Mouse (Mus musculus): ENCODE results near the gene Fgl2.
"Not testable (repeated sequence)": the region's sequence is repeated elsewhere in the genome, so short reads cannot be mapped to it uniquely, and the experiment has no call there.

Fgl2 gene

GRCm38 (mm10) chr5:21372493-21373179, at the start of gene Fgl2:
TSS of gene Fgl2 (plus strand) at chr5:21372642.
- peak; percentile 84 for DNase-seq (ENCODE audit: low spot score)

DNA sequence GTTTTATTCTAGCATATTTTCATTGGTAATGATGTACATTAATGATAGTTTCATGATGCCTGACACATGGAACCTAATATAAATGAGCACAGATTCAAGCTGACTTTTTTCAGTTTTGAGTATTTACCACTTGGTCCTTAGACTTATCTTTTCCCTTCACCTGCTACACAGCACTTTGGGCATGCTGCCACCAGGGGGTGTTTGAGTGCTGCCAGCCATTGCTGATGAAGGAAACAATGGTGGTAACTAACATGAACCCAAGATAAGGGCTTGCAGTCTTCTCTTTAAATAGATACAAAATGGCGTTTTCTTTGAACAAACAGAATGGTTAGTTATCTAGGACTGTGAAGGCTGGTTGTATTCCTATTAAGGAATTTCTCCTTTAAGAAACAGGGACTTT, 45.9 kb upstream of the Fgl2 start:
- DNase-seq (ENCODE audit: low spot score), result peak; percentile 76

GRCm38 (mm10) chr5:21328560-21328959, 43.9 kb upstream of the Fgl2 start:
- DNase-seq (ENCODE audit: low spot score), result no peak

DNA sequence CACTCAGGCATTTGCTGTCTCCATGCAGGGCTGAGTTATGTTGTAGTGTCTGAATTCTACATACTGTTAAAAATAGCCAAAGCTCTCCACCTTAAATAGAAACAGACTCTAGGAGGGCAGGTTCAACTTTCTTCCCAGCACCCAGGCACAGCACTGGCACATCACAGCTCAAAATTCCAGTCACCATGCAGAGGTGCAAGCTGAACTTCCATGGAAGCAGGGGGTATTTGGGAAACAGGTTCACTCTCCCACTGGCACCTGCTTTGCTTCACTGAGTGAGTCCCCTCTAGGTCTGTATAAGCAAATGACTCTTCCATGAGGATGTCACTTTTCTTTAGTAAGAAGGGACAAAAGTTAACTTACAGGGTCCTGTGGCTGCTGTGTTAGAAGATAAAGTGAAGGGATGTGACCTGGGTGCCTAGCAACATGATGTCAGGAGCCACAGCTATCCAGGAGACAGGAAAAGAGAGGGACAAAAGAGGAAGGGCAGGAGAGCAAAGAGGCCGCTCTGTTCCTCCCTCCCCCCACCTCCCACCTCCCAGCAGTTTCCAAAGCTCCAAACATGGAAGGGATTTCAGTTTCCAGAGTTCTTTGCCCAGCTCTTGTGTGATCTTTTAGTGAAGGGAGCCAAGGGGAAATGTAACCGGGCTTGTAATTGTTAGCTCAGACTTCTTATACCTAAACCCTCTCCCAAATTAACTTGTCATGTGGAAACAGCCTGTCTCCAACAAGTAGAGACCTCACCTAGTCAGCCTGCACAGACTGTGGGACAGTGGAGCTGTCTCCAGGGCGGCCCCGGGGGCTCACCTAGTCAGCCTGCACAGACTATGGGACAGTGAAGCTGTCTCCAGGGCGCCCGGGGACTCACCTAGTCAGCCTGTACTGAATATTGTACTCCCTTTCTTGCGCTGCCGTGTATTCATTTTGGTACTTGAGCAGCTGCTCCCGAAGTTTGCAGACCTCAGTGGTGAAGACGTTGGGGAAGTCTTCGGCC, 42.5 kb upstream of the Fgl2 start:
- peak; percentile 7 for DNase-seq (ENCODE audit: low spot score)

DNA sequence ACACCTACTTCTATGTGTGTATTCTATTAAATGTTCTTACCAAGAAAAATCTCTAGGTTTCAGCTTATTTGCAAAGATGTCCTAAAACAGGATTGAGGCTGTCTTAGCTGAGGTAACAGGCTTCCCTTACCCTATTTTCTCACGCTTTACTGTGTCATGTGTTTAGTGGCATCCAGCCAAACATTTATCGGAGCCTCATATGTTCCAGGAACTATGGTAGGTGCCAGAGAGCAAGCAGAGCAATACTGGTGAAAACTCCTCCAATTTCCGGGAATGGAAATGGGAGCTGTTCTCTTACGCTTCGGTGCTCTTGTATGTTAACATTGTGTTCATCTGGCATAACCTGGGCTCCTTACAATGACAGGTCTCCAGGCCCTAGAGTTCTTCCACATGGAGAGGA, 40.8 kb upstream of the Fgl2 start:
- DNase-seq (ENCODE audit: low spot score), result no peak

GRCm38 (mm10) chr5:21332119-21332518, 40.3 kb upstream of the Fgl2 start:
- no peak for DNase-seq (ENCODE audit: low spot score)

GRCm38 (mm10) chr5:21342265-21342664, 30.2 kb upstream of the Fgl2 start:
- not testable (repeated sequence) for DNase-seq (ENCODE audit: low spot score)

DNA sequence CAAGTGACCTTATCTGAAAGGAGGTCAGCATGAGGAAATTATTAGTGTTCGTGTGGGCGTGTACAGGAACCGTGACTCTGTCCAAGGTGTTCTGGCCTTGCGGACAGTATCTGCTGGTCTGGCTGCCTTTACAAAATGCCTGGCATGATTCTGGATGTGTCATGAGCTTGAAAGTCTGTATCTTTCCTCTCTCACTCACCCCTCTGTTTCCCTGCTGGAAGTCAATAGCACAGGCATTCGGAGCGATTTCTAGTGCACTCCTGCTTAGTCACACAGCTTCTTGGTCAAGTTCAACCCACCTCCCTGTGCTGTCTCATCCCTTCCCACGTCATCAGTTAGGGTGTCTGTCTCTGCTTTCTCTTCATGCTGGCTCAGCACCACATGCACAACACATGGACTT, 24.1 kb upstream of the Fgl2 start:
- DNase-seq (ENCODE audit: low spot score), result no peak

DNA sequence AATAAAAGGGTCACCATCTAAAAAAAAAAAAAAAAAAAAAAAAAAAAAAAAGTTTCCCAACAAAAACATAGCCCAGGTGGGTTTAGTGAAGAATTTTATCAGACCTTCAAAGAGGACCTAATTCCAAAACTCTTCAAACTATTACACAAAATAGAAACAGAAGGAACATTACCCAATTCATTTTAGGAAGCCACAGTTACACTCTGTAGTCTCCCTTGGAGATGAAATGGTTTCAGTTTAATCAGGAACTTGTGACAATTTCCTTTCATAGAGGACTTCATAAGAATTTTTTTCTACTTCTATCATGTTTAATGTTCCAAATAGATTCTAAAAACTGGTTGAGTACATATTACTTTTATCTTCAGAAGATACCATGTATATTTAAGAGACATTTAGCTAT, 20.8 kb upstream of the Fgl2 start:
- DNase-seq (ENCODE audit: low spot score), result no peak

DNA sequence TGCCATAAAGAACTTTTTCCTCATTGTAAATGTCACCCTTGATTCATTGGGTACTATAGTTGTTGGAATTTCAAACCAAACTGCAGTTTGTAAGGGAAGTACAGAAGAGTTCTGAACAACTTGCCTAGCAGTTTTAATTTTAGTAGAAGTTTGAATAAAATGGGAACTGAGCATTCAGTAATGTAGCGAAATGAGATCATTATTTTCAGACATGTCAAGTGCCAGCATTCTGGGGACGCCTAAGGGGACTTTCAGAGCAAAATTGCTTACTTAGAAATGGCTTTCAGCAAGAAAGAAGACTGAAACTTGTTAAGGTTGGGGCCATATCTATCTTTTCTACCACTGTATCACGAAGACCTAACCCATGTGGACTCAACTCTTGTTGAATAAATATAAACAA, 13.8 kb upstream of the Fgl2 start:
- DNase-seq (ENCODE audit: low spot score), result no peak

- no peak for DNase-seq (ENCODE audit: low spot score)
Observed at GRCm38 (mm10) chr5:21363343-21363742, 9.1 kb upstream of the Fgl2 start.

- DNase-seq (ENCODE audit: low spot score), result no peak
Observed at GRCm38 (mm10) chr5:21366338-21367053, 5.9 kb upstream of the Fgl2 start.

DNA sequence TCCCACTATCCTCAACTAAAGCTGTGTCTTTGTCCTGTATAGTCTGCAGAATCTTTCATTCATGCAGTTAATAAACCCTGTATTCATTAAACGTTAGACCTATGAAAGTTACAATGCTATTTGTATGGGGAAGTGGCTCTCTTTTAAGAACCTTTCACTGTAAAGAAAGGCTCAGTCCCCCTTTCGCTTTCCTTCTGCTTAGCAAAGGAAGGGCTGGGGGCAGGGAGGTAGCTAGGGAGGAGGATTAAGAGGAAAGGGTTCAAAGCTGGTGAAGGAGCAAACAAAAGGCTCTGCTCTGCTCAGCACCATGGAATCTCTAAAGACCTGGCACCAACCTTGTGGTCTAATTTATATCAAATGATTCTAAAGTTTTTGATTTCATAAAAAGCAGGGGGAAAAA, 4.9 kb upstream of the Fgl2 start:
- peak; percentile 5 for DNase-seq (ENCODE audit: low spot score)

DNA sequence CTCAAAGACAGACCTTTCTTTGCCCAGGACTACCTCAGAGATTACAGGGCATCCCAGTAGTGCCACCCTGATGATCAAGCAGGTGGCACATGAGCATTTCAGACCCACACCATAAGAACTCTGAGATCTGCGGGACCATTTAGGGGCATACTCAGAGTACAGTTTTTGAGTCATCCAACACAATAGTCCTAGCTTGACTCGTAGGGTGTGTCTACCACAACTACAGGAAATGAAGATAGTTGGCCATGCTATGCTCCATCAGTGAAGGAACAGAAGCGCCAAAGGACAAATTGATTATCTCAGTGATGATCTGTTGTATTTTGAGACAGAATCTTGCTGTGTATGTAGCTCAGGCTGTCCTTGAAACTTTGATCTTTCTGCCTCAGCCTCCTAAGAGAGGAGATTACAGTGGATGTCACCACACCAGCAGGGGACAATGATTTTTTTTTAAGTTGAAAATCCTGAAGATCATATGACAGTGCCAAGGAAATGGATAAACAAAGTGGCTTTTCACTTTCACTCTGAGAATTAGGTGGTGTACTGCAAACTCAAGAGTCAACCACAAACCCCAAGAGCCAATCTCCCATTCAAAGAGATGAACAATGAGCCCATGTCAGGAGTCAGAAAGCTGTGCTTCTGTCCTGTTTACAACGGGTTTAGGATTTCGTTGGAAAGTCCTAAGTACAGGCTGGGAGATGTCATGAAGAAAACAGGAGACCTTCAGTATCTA, 2.1 kb upstream of the Fgl2 start:
- no peak for DNase-seq (ENCODE audit: low spot score)

- no peak for DNase-seq (ENCODE audit: low spot score)
Observed at GRCm38 (mm10) chr5:21371920-21372319, 522 bp upstream of the Fgl2 start.

- DNase-seq (ENCODE audit: low spot score), result no peak
Observed at GRCm38 (mm10) chr5:21373180-21373518, 707 bp downstream of the Fgl2 start.

DNA sequence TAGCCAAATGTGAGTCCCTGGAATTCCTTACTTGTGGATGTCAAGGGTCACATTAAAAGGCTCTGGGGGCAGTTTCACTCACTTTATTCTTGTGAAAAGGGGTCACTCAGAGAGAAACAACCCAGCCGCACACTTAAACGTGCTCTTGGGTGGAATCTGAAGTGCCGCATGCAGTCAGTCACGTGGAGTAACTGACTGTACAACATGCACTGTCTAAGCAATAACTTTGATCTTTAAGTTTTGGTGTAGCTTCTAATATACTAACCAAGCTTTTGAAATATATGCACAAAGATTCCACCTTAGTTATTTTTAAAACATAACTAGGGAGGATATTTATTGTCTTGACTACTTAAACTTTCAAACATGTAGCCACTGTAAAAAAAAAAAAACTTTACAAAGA, 4.5 kb downstream of the Fgl2 start:
- no peak for DNase-seq (ENCODE audit: low spot score)

DNA sequence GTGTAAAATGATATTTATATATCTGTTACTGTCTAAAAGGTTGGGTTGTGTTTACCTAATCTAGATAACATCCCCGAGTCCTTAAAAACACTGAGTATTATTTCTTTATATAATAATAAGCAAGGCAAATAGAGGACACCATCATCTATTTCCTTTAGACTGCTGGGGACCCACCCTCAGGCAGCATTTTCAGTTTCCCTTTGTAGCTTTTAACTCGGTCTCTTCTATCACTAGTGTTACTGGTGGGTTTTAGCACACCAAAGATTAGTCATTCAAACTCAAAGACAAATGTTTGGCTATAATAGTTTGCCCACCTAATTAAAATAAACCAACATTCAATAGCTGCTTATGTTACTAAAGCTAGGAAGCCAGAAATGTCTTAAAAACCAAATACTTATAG, 6.0 kb downstream of the Fgl2 start:
- no peak for DNase-seq (ENCODE audit: low spot score)

GRCm38 (mm10) chr5:21381986-21382385, 9.5 kb downstream of the Fgl2 start:
- DNase-seq (ENCODE audit: low spot score), result peak; percentile 53

DNA sequence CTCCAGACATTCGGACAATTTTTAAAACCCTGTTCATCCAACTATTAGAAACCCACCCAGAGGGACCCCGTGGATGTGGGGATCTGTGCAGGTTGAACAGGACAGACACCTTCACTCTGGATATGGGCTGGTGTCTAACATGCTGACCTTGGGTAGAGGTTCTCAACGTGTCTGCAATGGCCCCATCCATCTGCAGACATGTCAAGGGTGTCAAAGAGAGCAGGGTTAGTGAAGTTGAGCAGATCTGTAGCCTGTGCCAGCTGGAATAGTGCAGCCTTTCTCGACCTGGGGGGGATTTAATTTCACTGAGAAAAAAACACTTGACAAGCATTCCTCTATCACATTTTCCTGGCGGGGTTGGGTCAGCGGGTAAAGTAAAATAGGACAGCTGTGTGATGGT, 10.2 kb downstream of the Fgl2 start:
- peak; percentile 20 for DNase-seq (ENCODE audit: low spot score)

GRCm38 (mm10) chr5:21383392-21384251, 11.2 kb downstream of the Fgl2 start:
- DNase-seq (ENCODE audit: low spot score), result peak; percentile 11

Measured in embryo, embryonic 10.5 days (tissue).